13 mouse cellular contexts compared by ENCODE assay signal in the genomic region with DNA sequence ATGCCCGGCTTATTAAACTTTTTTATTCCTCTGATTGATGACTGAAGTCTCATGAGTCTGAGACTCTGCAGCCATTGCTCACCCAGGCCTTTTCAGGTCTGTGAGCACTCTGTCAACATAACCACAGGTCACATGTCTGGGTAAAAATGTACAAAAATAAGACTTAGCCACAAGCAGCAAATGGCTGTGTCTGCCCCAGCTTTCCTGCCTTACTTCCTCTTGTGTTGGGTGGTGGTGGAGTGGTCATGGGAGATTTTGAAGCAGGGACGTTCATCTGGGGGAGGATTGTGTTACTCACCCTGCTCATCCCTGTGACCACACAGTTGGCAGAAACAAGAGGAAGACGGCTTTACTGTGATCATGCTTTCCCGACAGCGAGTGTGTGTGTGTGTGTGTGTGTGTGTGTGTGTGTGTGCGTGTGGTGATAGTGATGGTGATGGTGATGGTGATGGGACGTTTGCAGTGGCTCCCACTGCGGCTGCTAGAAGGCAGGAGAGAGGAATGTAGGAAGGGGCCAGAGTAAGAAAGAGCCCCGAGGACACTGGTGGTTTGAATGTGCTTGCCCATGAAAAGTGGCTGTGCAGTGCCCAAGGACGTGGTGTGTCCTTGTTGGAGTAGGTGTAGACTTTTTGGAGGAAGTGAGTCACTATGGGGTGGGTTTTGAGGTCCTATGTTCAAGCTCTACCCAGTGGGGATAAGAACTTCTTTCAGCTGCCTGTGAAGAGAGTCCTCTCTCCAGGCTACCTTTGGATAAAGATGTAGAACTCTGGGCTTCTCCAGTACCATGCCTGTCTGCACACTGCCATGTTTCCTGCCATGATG. TPM values are rescaled to one million over a fixed set of nuclear protein-coding genes. Genes with fewer than 3 reads are reported as not detected.
DNase-seq lines count a peak whose midpoint lies in the region; ATAC-seq lines count a peak whose summit lies in the region.
"Had no signal": no experiment of that assay in that cellular context is flagged by ENCODE, and none has a peak within 500 bp of the region (broad histone marks: within the 10 kb centered on the region; RNA-seq: fewer than 3 reads in every experiment).

No protein-coding gene starts in this region.

- DNase-seq in kidney, postnatal 36 days = peak; percentile 3 to 6
- DNase-seq in kidney, postnatal 10 days = no peak
- peak; percentile 11 for DNase-seq in CD4-positive, CD25-positive, alpha-beta regulatory T cell, adult 2 months (ENCODE audit: low read depth, low spot score)
- DNase-seq in cerebellum, adult 11-12 months = no peak
- no peak for DNase-seq in left cerebral cortex, adult 18-20 months (ENCODE audit: low spot score in 2 of 2)
- DNase-seq: retina, postnatal 1 day had no signal

- H3K4me1 ChIP-seq in hindbrain, embryonic 12.5 days = no peaks in the 10 kb centered on the region
- H3K4me1 ChIP-seq: embryonic facial prominence, embryonic 12.5 days; limb, embryonic 13.5 days had no signal

- H3K4me2 ChIP-seq in hindbrain, embryonic 12.5 days (replicated peaks) = no peak overlapping the region
- H3K4me2 ChIP-seq: embryonic facial prominence, embryonic 12.5 days; limb, embryonic 13.5 days had no signal

- H3K36me3 ChIP-seq in hindbrain, embryonic 12.5 days = no peaks in the 10 kb centered on the region
- H3K36me3 ChIP-seq: embryonic facial prominence, embryonic 12.5 days; limb, embryonic 13.5 days had no signal

- no peaks in the 10 kb centered on the region for H3K9me3 ChIP-seq in hindbrain, embryonic 12.5 days (replicated peaks)
- H3K9me3 ChIP-seq: embryonic facial prominence, embryonic 12.5 days had no signal

- H3K27ac ChIP-seq in hindbrain, embryonic 12.5 days = no peak overlapping the region
- H3K27ac ChIP-seq: embryonic facial prominence, embryonic 12.5 days; kidney, postnatal 0 days; limb, embryonic 13.5 days had no signal

- no peak overlapping the region for H3K4me3 ChIP-seq in hindbrain, embryonic 12.5 days
- H3K4me3 ChIP-seq: embryonic facial prominence, embryonic 12.5 days; limb, embryonic 13.5 days had no signal

- ATAC-seq in inflammation-experienced regulatory T-cells, adult 6 months = peak; percentile 56
- ATAC-seq in monocyte, adult 5-6 weeks (replicated peaks; ENCODE audit: insufficient number of reproducible peaks, low FRiP score, low TSS enrichment, poor library complexity, severe bottlenecking) = peak; percentile 96
- ATAC-seq in hindbrain, embryonic 12.5 days (ENCODE audit: low FRiP score) = no peak
- ATAC-seq: midbrain, embryonic 16.5 days had no signal

- 82% methylated on average over 10 of the region's 10 CpGs for WGBS in hindbrain, embryonic 12.5 days

- H3K27me3 ChIP-seq in hindbrain, embryonic 12.5 days = no peaks in the 10 kb centered on the region
- H3K27me3 ChIP-seq: embryonic facial prominence, embryonic 12.5 days; limb, embryonic 13.5 days had no signal

- no peak overlapping the region for H3K9ac ChIP-seq in hindbrain, embryonic 12.5 days
- H3K9ac ChIP-seq: embryonic facial prominence, embryonic 12.5 days; limb, embryonic 13.5 days had no signal

RNA-seq across cellular contexts. Expression of gene Spryd7, which starts 37.8 kb away (rescaled TPM):
- polyA plus RNA-seq in inflammation-experienced regulatory T-cells, adult 6 months (2017; shearing (Covaris generic)) = 10 to 100 TPM in 1 of 3 experiments, 1 to 10 TPM in 2; 7.4 to 11.5 (median 7.7) TPM
- total RNA-seq in monocyte, adult 5-6 weeks (2017) = 2.5 to 10.7 TPM (median 7.2 TPM) in 3 replicates
- 20.4 and 20.8 TPM in 2 replicates for polyA plus RNA-seq in hindbrain, embryonic 12.5 days (2016; fragmentation: Nextera tagmentation; extraction: Ambion mirVana)
- 10 to 100 TPM; 46.8 to 51.6 TPM for total RNA-seq in left cerebral cortex, adult 18-20 months (2021)

Comparison
In these comparisons a context has a peak if more than half of its experiments do, and no peak if none do; other contexts are left out.
1. DNase-seq: peak in kidney, postnatal 36 days (2 of 2) and CD4-positive, CD25-positive, alpha-beta regulatory T cell, adult 2 months (single experiment); none in kidney, postnatal 10 days (single experiment), cerebellum, adult 11-12 months (single experiment) and left cerebral cortex, adult 18-20 months (0 of 2).